Mouse (Mus musculus): ENCODE measurements around the gene Fxyd6.

GRCm38 (mm10) chr9:45432639-45433038, 62.7 kb downstream of the Fxyd6 start:
- TF ChIP-seq EP300 (IDR thresholded peaks at IDR 0.05; ENCODE audit: insufficient read depth, low read depth, low read length) (no peak), POLR2A (IDR thresholded peaks at IDR 0.05; ENCODE audit: insufficient read depth, low read length) (no peak)
